Mouse (Mus musculus): ENCODE data around the gene Klhl23. TPM values are rescaled to one million over a fixed set of nuclear protein-coding genes. Genes with fewer than 3 reads are reported as not detected.
"Not testable (repeated sequence)": the region's sequence is repeated elsewhere in the genome, so short reads cannot be mapped to it uniquely, and the experiment has no call there.

The Klhl23 gene
- polyA plus RNA-seq, 1 experiment from 2014 or later, result 37.0 TPM

DNA sequence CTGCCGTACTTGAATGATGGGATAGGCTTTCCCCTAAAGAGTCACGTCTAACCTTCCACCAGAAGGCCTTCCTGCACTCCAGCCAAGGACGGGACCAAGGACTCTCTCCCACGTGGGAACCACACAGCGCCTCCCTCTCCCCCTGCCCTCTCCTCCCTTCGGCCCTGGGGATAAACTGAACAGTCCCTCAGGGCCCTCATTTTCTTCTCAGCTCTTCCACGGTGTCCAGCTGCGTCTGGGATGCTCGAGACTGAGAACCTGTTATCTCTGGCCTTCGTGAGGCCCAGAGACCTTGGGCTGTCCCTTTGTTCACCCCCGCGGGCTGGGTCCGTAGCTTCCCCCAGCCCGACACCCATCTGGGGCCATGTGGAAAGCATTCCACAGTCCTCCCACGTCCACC, 11.6 kb upstream of the Klhl23 start:
- Histone ChIP-seq H3K27me3 (replicated peaks) (no peaks in the 10 kb centered on the region), H3K27ac (no peak overlapping the region), H3K36me3 (no peaks in the 10 kb centered on the region), H3K9ac (no peak overlapping the region), H3K4me3 (replicated peaks) (no peak overlapping the region), H3K4me2 (no peak overlapping the region), H3K9me3 (no peaks in the 10 kb centered on the region), H3K4me1 (no peaks in the 10 kb centered on the region)
- 60% methylated on average over 15 of the region's 15 CpGs for WGBS
- ATAC-seq (ENCODE audit: insufficient read depth, low FRiP score, low read depth), result no peak

DNA sequence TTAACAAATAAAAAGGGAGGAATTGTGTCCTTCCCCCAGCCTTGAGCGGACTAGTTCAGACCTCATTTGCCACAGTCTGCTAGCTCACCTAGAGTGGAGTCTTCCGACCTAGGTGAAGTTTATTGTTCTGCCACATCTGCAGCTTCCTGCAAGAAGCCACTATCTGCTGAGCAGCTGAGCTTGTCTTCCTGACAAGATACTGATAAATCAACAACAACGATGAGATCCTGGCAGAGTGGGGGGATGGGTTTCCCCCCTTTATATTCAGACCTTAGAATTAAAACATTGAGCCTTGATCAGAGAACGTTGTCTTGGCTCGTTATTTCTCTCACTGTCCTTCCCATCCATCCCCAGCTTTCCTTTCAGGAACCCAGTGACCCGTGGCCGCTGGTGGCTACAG, 10.4 kb upstream of the Klhl23 start:
- not testable (repeated sequence) for H3K36me3 ChIP-seq; H3K4me3 ChIP-seq (replicated peaks); H3K27me3 ChIP-seq (replicated peaks); H3K4me2 ChIP-seq; H3K9ac ChIP-seq; ATAC-seq (ENCODE audit: insufficient read depth, low FRiP score, low read depth); H3K9me3 ChIP-seq; H3K27ac ChIP-seq; H3K4me1 ChIP-seq
- WGBS, result 58% methylated on average over 7 of the region's 7 CpGs

- no peaks in the 10 kb centered on the region for H3K4me1 ChIP-seq
- no peak overlapping the region for H3K9ac ChIP-seq
- H3K27me3 ChIP-seq (replicated peaks), result no peaks in the 10 kb centered on the region
- H3K9me3 ChIP-seq, result no peaks in the 10 kb centered on the region
- WGBS, result 56% methylated on average over 5 of the region's 5 CpGs
- ATAC-seq (ENCODE audit: insufficient read depth, low FRiP score, low read depth), result peak; percentile 79
- no peaks in the 10 kb centered on the region for H3K36me3 ChIP-seq
- no peak overlapping the region for H3K27ac ChIP-seq
- H3K4me3 ChIP-seq (replicated peaks), result no peak overlapping the region
- no peak overlapping the region for H3K4me2 ChIP-seq
Measured at GRCm38 (mm10) chr2:69816575-69816974, 5.2 kb upstream of the Klhl23 start.

- H3K36me3 ChIP-seq, result no peaks in the 10 kb centered on the region
- no peak overlapping the region for H3K9ac ChIP-seq
- no peaks in the 10 kb centered on the region for H3K9me3 ChIP-seq
- no peak overlapping the region for H3K4me2 ChIP-seq
- no peak overlapping the region for H3K27ac ChIP-seq
- ATAC-seq (ENCODE audit: insufficient read depth, low FRiP score, low read depth), result no peak
- no peaks in the 10 kb centered on the region for H3K27me3 ChIP-seq (replicated peaks)
- H3K4me3 ChIP-seq (replicated peaks), result no peak overlapping the region
- H3K4me1 ChIP-seq, result no peaks in the 10 kb centered on the region
- WGBS, result 69% methylated on average over 9 of the region's 9 CpGs
Measured at GRCm38 (mm10) chr2:69818350-69819085, 3.2 kb upstream of the Klhl23 start.

- 38% methylated on average over 1 of the region's 1 CpGs for WGBS
- no peaks in the 10 kb centered on the region for H3K4me1 ChIP-seq
- no peak overlapping the region for H3K9ac ChIP-seq
- H3K27me3 ChIP-seq (replicated peaks), result no peaks in the 10 kb centered on the region
- H3K36me3 ChIP-seq, result no peaks in the 10 kb centered on the region
- H3K9me3 ChIP-seq, result no peaks in the 10 kb centered on the region
- peak overlapping the region; percentile 11; the same call in 1 of the 2 replicates for H3K27ac ChIP-seq
- no peak overlapping the region for H3K4me2 ChIP-seq
- no peak overlapping the region for H3K4me3 ChIP-seq (replicated peaks)
- ATAC-seq (ENCODE audit: insufficient read depth, low FRiP score, low read depth), result no peak
Measured at GRCm38 (mm10) chr2:69820201-69820600, 1.5 kb upstream of the Klhl23 start.

DNA sequence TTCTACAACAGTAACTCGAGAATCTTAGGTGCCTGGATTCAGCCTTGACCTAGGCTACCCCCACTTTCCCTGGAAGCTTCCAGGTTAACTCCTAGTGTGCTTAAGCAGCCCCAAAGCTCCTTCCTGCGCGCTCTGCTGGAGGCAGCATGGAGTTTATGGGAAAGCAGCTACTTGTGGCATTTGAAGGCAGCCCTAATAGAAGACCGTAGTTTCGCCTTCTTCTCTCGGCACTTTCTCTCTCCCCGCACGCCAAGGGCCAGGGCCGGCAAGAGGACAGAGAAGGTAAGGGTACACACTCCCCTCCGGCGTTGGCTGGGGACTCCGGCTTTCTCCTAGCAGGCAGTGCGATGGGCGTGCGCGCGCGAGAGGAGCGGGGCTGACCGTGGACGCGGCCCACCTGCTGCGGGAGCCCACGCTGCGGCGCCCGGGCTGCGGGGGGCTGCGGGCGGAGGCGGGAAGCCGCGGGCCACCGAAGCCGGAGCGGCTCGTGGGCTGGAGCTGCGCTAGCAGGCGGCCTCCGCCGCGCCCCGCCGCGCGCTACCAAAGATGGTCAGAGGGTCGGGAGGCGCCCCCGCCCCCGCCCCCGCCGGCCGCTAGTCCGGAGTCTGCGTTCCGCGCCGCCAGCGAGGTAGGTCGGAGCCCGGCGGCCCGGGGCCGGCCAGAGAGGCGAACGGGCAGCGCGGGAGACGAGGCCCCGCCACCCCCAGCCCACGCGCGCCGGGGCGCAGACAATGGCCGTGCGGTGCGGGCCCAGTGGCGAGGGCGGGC, 801 bp downstream of the Klhl23 start:
- peak overlapping the region; percentile 92 for H3K27ac ChIP-seq
- WGBS, result under 1% methylated on average over 52 of the region's 80 CpGs
- peak overlapping the region; percentile 80 for H3K4me2 ChIP-seq
- H3K27me3 ChIP-seq (replicated peaks), result no peaks in the 10 kb centered on the region
- peak; percentile 63 for ATAC-seq (ENCODE audit: insufficient read depth, low FRiP score, low read depth)
- H3K9ac ChIP-seq, result peak overlapping the region; percentile 78
- peak overlapping the region; percentile 84 for H3K4me3 ChIP-seq (replicated peaks)
- peaks cover 5% of the 10 kb centered on the region; the same call in 1 of the 2 replicates for H3K4me1 ChIP-seq
- H3K36me3 ChIP-seq, result 0 out of 2 replicates have a peak, but pooled peaks cover 5% of the 10 kb centered on the region
- H3K9me3 ChIP-seq, result no peaks in the 10 kb centered on the region

- no peaks in the 10 kb centered on the region for H3K9me3 ChIP-seq
- 1% methylated on average over 45 of the region's 45 CpGs for WGBS
Measured at GRCm38 (mm10) chr2:69823129-69823677, 1.5 kb downstream of the Klhl23 start.

GRCm38 (mm10) chr2:69825898-69826297, 4.2 kb downstream of the Klhl23 start:
- WGBS, result 67% methylated on average over 10 of the region's 10 CpGs
- Histone ChIP-seq H3K4me2 (no peak overlapping the region), H3K27me3 (replicated peaks) (no peaks in the 10 kb centered on the region), H3K9me3 (no peaks in the 10 kb centered on the region), H3K36me3 (peaks cover 11% of the 10 kb centered on the region; the same call in 1 of the 2 replicates), H3K4me3 (replicated peaks) (no peak overlapping the region), H3K9ac (no peak overlapping the region), H3K4me1 (peaks cover 10% of the 10 kb centered on the region; the same call in 1 of the 2 replicates), H3K27ac (0 out of 2 replicates have a peak overlapping the region, but pooled peaks have one; percentile 5)
- ATAC-seq (ENCODE audit: insufficient read depth, low FRiP score, low read depth), result no peak

More at GRCm38 (mm10) chr2:69823129-69823677, 1.5 kb downstream of the Klhl23 start:
- ATAC-seq (ENCODE audit: insufficient read depth, low FRiP score, low read depth), result peak; percentile 77
- Histone ChIP-seq H3K4me3 (replicated peaks) (peak overlapping the region; percentile 84), H3K4me2 (peak overlapping the region; percentile 80), H3K27ac (peak overlapping the region; percentile 92), H3K27me3 (replicated peaks) (no peaks in the 10 kb centered on the region), H3K36me3 (0 out of 2 replicates have a peak, but pooled peaks cover 5% of the 10 kb centered on the region), H3K4me1 (peaks cover 8% of the 10 kb centered on the region; the same call in 1 of the 2 replicates), H3K9ac (peak overlapping the region; percentile 78)

- H3K9me3 ChIP-seq, result no peaks in the 10 kb centered on the region
- H3K4me3 ChIP-seq (replicated peaks), result no peak overlapping the region
- H3K36me3 ChIP-seq, result peaks cover 11% of the 10 kb centered on the region
- no peak overlapping the region for H3K9ac ChIP-seq
- H3K4me1 ChIP-seq, result peaks cover 10% of the 10 kb centered on the region; the same call in 1 of the 2 replicates
- peak overlapping the region; percentile 69 for H3K27ac ChIP-seq
- H3K27me3 ChIP-seq (replicated peaks), result no peaks in the 10 kb centered on the region
- H3K4me2 ChIP-seq, result peak overlapping the region; percentile 10; the same call in 1 of the 2 replicates
- WGBS, result 64% methylated on average over 2 of the region's 2 CpGs
- no peak for ATAC-seq (ENCODE audit: insufficient read depth, low FRiP score, low read depth)
Measured at GRCm38 (mm10) chr2:69826380-69826779, 4.6 kb downstream of the Klhl23 start.

- peaks cover 10% of the 10 kb centered on the region; the same call in 1 of the 2 replicates for H3K4me1 ChIP-seq
- no peak overlapping the region for H3K4me3 ChIP-seq (replicated peaks)
- H3K9ac ChIP-seq, result no peak overlapping the region
- no peak overlapping the region for H3K27ac ChIP-seq
- H3K4me2 ChIP-seq, result no peak overlapping the region
- ATAC-seq (ENCODE audit: insufficient read depth, low FRiP score, low read depth), result no peak
- peaks cover 15% of the 10 kb centered on the region for H3K36me3 ChIP-seq
- 27% methylated on average over 7 of the region's 7 CpGs for WGBS
- H3K27me3 ChIP-seq (replicated peaks), result no peaks in the 10 kb centered on the region
- no peaks in the 10 kb centered on the region for H3K9me3 ChIP-seq
Measured at GRCm38 (mm10) chr2:69828031-69828430, 6.3 kb downstream of the Klhl23 start.

DNA sequence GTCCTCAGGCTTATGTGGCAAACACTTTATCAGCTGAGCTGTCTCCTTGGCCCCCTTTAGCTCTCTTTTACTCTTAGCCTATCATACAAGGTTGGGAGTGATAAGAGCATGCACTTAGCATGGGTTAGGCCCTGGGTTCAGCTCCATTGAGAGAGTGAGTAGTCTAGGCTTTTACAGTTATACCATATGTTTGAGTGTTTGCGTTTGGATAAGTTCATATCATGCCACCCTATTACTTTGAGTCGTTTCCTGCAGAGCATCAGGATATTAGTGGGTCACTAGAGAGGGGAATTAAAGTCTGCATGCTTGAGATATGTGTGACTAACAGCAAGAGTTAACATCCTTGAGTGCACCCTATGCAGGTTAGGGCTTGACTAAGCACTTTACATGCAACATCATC, 7.9 kb downstream of the Klhl23 start:
- no peak overlapping the region for H3K27ac ChIP-seq
- no peaks in the 10 kb centered on the region for H3K27me3 ChIP-seq (replicated peaks)
- peaks cover 23% of the 10 kb centered on the region for H3K36me3 ChIP-seq
- no peak for ATAC-seq (ENCODE audit: insufficient read depth, low FRiP score, low read depth)
- peaks cover 10% of the 10 kb centered on the region; the same call in 1 of the 2 replicates for H3K4me1 ChIP-seq
- H3K4me3 ChIP-seq (replicated peaks), result no peak overlapping the region
- H3K9ac ChIP-seq, result no peak overlapping the region
- no peak overlapping the region for H3K4me2 ChIP-seq
- 79% methylated on average over 2 of the region's 2 CpGs for WGBS
- no peaks in the 10 kb centered on the region for H3K9me3 ChIP-seq

All from stomach, embryonic 15.5 days (tissue).